Mouse (Mus musculus): ENCODE data around the gene Cdcp1. TPM values are rescaled to one million over a fixed set of nuclear protein-coding genes. Genes with fewer than 3 reads are reported as not detected.

Gene Cdcp1
- polyA plus RNA-seq, 2 experiments: 0.15 to 0.27 TPM

- Histone ChIP-seq H3K27ac (no peak overlapping the region), H3K27me3 (ENCODE audit: control insufficient read depth, insufficient read depth, low read length) (no peaks in the 10 kb centered on the region), H3K36me3 (replicated peaks; ENCODE audit: control insufficient read depth, insufficient read depth, low read depth) (no peaks in the 10 kb centered on the region), H3K4me3 (ENCODE audit: insufficient read depth in 1 of 2, low read depth in 2 of 2, low read length in 2 of 2) (no peak overlapping the region), H3K9me3 (ENCODE audit: control insufficient read depth, low read length) (no peaks in the 10 kb centered on the region), H3K9ac (replicated peaks) (no peak overlapping the region), H3K4me2 (ENCODE audit: low read depth) (no peak overlapping the region), H3K4me1 (replicated peaks; ENCODE audit: control insufficient read depth in 2 of 2, insufficient read depth in 2 of 2, low read length in 1 of 2) (no peaks in the 10 kb centered on the region; a peak in 1 of 4 replicates)
- ATAC-seq (ENCODE audit: insufficient read depth): no peak
- no peak for DNase-seq (ENCODE audit: low read depth in 3 of 3, low spot score in 3 of 3)
- WGBS (ENCODE audit: insufficient replicate concordance): 44% methylated on average over 2 of the region's 2 CpGs
- TF ChIP-seq CTCF (IDR thresholded peaks at IDR 0.05; ENCODE audit: low read depth) (no peak), EP300 (IDR thresholded peaks at IDR 0.05; ENCODE audit: low read depth) (no peak)
Measured at GRCm38 (mm10) chr9:123206526-123206925, 9.3 kb downstream of the Cdcp1 start.

DNA sequence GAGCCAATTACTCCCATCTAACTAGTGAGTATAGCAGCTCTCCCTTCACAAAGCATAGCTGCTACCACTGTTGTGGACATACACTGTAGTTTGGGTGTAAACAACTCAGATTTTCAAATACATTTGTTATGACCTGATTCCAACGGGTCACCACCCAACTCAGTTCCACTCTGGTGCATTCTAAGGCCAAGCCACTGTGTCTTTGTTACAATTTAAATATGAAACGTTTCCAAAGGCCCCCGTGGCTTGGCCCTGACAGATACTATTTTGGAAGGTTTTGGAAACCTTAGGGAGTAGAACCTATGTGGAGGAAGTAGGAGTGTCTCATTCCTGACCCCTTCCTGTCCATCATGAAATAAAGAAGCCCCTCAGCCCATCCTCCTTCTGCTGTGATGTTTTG, 15.7 kb downstream of the Cdcp1 start:
- Histone ChIP-seq H3K9ac (replicated peaks) (no peak overlapping the region), H3K4me3 (ENCODE audit: insufficient read depth in 1 of 2, low read depth in 2 of 2, low read length in 2 of 2) (no peak overlapping the region), H3K9me3 (ENCODE audit: control insufficient read depth, low read length) (no peaks in the 10 kb centered on the region), H3K4me2 (ENCODE audit: low read depth) (no peak overlapping the region), H3K27me3 (ENCODE audit: control insufficient read depth, insufficient read depth, low read length) (no peaks in the 10 kb centered on the region), H3K27ac (no peak overlapping the region), H3K36me3 (replicated peaks; ENCODE audit: control insufficient read depth, insufficient read depth, low read depth) (no peaks in the 10 kb centered on the region), H3K4me1 (replicated peaks; ENCODE audit: control insufficient read depth in 2 of 2, insufficient read depth in 2 of 2, low read length in 1 of 2) (no peaks in the 10 kb centered on the region)
- DNase-seq (ENCODE audit: low read depth in 3 of 3, low spot score in 3 of 3) (no peak), ATAC-seq (ENCODE audit: insufficient read depth) (no peak)
- 40% methylated on average over 3 of the region's 3 CpGs for WGBS (ENCODE audit: insufficient replicate concordance)
- TF ChIP-seq EP300 (IDR thresholded peaks at IDR 0.05; ENCODE audit: low read depth) (no peak), CTCF (IDR thresholded peaks at IDR 0.05; ENCODE audit: low read depth) (no peak)

DNA sequence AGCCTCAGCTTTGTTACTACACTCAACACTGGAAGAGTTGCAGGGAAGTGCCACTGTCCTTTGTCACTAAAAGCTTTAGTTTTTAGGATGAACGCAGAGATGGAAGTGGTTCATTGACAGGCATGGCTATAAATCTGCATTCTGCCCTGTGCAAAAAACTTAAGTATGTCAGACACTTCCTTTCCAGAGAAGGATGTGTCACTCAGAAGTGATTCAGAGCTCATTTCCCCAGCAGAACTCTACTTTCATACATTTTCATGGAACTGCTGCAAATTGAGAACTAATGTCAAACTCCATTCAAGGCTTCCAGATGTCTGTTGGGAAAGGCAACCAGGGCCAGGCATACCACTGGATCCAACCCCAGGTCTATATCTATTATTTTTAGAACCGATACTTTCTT, 27.6 kb downstream of the Cdcp1 start:
- H3K9me3 ChIP-seq (ENCODE audit: control insufficient read depth, low read length): no peaks in the 10 kb centered on the region
- WGBS (ENCODE audit: insufficient replicate concordance): 42% methylated on average over 2 of the region's 2 CpGs
- H3K9ac ChIP-seq (replicated peaks): no peak overlapping the region
- H3K4me3 ChIP-seq (ENCODE audit: insufficient read depth in 1 of 2, low read depth in 2 of 2, low read length in 2 of 2): no peak overlapping the region
- no peaks in the 10 kb centered on the region for H3K36me3 ChIP-seq (replicated peaks; ENCODE audit: control insufficient read depth, insufficient read depth, low read depth)
- ATAC-seq (ENCODE audit: insufficient read depth) (no peak), DNase-seq (ENCODE audit: low read depth in 3 of 3, low spot score in 3 of 3) (no peak)
- no peaks in the 10 kb centered on the region for H3K27me3 ChIP-seq (ENCODE audit: control insufficient read depth, insufficient read depth, low read length)
- H3K4me2 ChIP-seq (ENCODE audit: low read depth): no peak overlapping the region
- H3K27ac ChIP-seq: no peak overlapping the region
- TF ChIP-seq EP300 (IDR thresholded peaks at IDR 0.05; ENCODE audit: low read depth) (no peak), CTCF (IDR thresholded peaks at IDR 0.05; ENCODE audit: low read depth) (no peak)
- H3K4me1 ChIP-seq (replicated peaks; ENCODE audit: control insufficient read depth in 2 of 2, insufficient read depth in 2 of 2, low read length in 1 of 2): no peaks in the 10 kb centered on the region

DNA sequence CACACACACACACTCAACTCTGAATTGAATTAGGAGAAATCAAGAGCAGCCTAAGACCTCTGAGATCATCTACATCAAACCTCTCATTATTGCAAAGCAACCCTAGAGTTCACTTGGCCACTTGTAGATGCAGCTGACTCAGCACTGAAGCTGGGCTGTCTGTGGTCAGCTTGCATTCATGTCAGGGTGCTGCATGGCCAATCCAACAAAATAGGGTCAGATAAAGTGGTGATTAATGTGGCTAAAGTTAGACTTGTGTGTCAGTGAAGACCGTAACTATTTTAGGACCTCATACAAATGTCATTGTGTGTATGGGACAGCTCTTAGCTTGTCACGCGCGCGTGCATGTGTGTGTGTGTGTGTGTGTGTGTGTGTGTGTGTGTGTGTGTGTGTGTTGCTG, 28.2 kb downstream of the Cdcp1 start:
- H3K9me3 ChIP-seq (ENCODE audit: control insufficient read depth, low read length): no peaks in the 10 kb centered on the region
- DNase-seq (ENCODE audit: low read depth in 3 of 3, low spot score in 3 of 3): no peak

GRCm38 (mm10) chr9:123186151-123186550, 29.7 kb downstream of the Cdcp1 start:
- no peak overlapping the region for H3K9ac ChIP-seq (replicated peaks)
- H3K9me3 ChIP-seq (ENCODE audit: control insufficient read depth, low read length): no peaks in the 10 kb centered on the region
- ATAC-seq (ENCODE audit: insufficient read depth): no peak
- no peak overlapping the region for H3K4me3 ChIP-seq (ENCODE audit: insufficient read depth in 1 of 2, low read depth in 2 of 2, low read length in 2 of 2)
- TF ChIP-seq CTCF (IDR thresholded peaks at IDR 0.05; ENCODE audit: low read depth) (no peak), EP300 (IDR thresholded peaks at IDR 0.05; ENCODE audit: low read depth) (no peak)
- H3K4me2 ChIP-seq (ENCODE audit: low read depth): no peak overlapping the region
- H3K27ac ChIP-seq: no peak overlapping the region
- no peaks in the 10 kb centered on the region for H3K27me3 ChIP-seq (ENCODE audit: control insufficient read depth, insufficient read depth, low read length)
- no peak for DNase-seq (ENCODE audit: low read depth in 3 of 3, low spot score in 3 of 3)
- no peaks in the 10 kb centered on the region for H3K4me1 ChIP-seq (replicated peaks; ENCODE audit: control insufficient read depth in 2 of 2, insufficient read depth in 2 of 2, low read length in 1 of 2)
- 69% methylated on average over 5 of the region's 5 CpGs for WGBS (ENCODE audit: insufficient replicate concordance)
- no peaks in the 10 kb centered on the region for H3K36me3 ChIP-seq (replicated peaks; ENCODE audit: control insufficient read depth, insufficient read depth, low read depth)

More for the DNA sequence above, 28.2 kb downstream of the Cdcp1 start:
- Histone ChIP-seq H3K27ac (no peak overlapping the region), H3K4me3 (ENCODE audit: insufficient read depth in 1 of 2, low read depth in 2 of 2, low read length in 2 of 2) (no peak overlapping the region), H3K27me3 (ENCODE audit: control insufficient read depth, insufficient read depth, low read length) (no peaks in the 10 kb centered on the region), H3K9ac (replicated peaks) (no peak overlapping the region), H3K36me3 (replicated peaks; ENCODE audit: control insufficient read depth, insufficient read depth, low read depth) (no peaks in the 10 kb centered on the region), H3K4me2 (ENCODE audit: low read depth) (no peak overlapping the region), H3K4me1 (replicated peaks; ENCODE audit: control insufficient read depth in 2 of 2, insufficient read depth in 2 of 2, low read length in 1 of 2) (no peaks in the 10 kb centered on the region)
- ATAC-seq (ENCODE audit: insufficient read depth): no peak
- 71% methylated on average over 5 of the region's 5 CpGs for WGBS (ENCODE audit: insufficient replicate concordance)
- no peak for TF ChIP-seq CTCF (IDR thresholded peaks at IDR 0.05; ENCODE audit: low read depth)

Measured in liver, embryonic 14.5 days (tissue).